Mouse (Mus musculus) liver, embryonic 13.5 days (tissue): Measurements from ENCODE around the gene Abcf3. TPM values are rescaled to one million over a fixed set of nuclear protein-coding genes. Genes with fewer than 3 reads are reported as not detected.

Source experiments
- ATAC-seq: fragments of 200-750 bp; cut with Nextera tagmentation; 2 replicates; pipeline ENCODE4 v1.8.0; 2017; ENCODE audit warnings: low read depth, mild to moderate bottlenecking, moderate number of reproducible peaks, moderate library complexity
- DNase-seq: peaks from one replicate; pipeline ENCODE4 v3.0.0; 2022
- H3K27ac ChIP-seq: fragments of 300-500 bp; sonication (generic); 2 replicates; pipeline ENCODE4 v1.5.1; 2015; ENCODE audit warnings: moderate library complexity, mild to moderate bottlenecking, inconsistent platforms
- H3K27me3 ChIP-seq: fragments of 300-500 bp; sonication (generic); 2 replicates; pipeline ENCODE4 v1.6.1; 2015; ENCODE audit warnings: mild to moderate bottlenecking, inconsistent platforms
- H3K36me3 ChIP-seq: fragments of 300-500 bp; sonication (generic); 2 replicates; pipeline ENCODE4 v1.6.1; 2015; ENCODE audit warnings: mild to moderate bottlenecking, inconsistent platforms
- H3K4me1 ChIP-seq: fragments of 300-500 bp; sonication (generic); replicated peaks from 2 replicates; pipeline ENCODE4 v1.6.1; 2015; ENCODE audit warnings: inconsistent platforms
- H3K4me2 ChIP-seq: fragments of 300-500 bp; sonication (generic); 2 replicates; pipeline ENCODE4 v1.6.1; 2015; ENCODE audit warnings: inconsistent platforms, mild to moderate bottlenecking, moderate library complexity
- H3K4me3 ChIP-seq: fragments of 300-500 bp; sonication (generic); replicated peaks from 2 replicates; pipeline ENCODE4 v1.5.1; 2015; ENCODE audit warnings: mild to moderate bottlenecking, inconsistent platforms
- H3K9ac ChIP-seq: fragments of 300-500 bp; sonication (generic); 2 replicates; pipeline ENCODE4 v1.6.1; 2015; ENCODE audit warnings: mild to moderate bottlenecking, inconsistent platforms
- H3K9me3 ChIP-seq: fragments of 300-500 bp; sonication (generic); replicated peaks from 2 replicates; pipeline ENCODE4 v1.6.1; 2016; ENCODE audit warnings: inconsistent platforms
- WGBS: fragments of 180-500 bp; shearing (Covaris S2); methylation state at CpG from one replicate; pipeline ENCODE4 v1.1.7; 2015; ENCODE audit not compliant: insufficient replicate concordance; 5-methylcytosine and 5-hydroxymethylcytosine counted together
- polyA plus RNA-seq: library from polyadenylated mRNA; unstranded; fragments of >200 nt; fragmentation: Nextera tagmentation; extraction: Ambion mirVana; gene quantifications from 2 replicates; pipeline ENCODE4 v1.2.1, GENCODE M21; 2015

Abcf3 gene
- polyA plus RNA-seq, 1 experiment from 2014 or later: 27.0 TPM

DNA sequence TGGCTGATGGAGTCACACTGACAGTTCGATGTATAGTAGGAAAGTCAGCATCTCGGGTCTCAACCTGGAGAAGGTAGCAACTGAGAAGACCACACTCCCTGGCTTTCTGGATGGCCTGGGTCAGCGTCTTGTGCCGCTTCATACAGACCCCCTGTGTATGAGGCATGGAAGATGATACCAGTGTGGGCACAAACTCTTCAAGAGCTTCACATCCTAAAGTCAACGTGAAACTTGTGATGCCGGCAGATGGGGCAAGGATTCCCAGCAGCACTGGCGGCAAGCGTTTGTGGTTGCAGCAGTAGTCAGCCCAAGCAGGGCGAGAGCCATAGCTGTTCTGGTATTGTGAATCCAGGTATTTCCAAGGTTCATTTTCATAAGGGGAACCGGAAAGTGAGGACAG lies 2.7 kb upstream of the Abcf3 start:
- peaks cover 63% of the 10 kb centered on the region for H3K36me3 ChIP-seq
- no peaks in the 10 kb centered on the region for H3K9me3 ChIP-seq
- H3K27me3 ChIP-seq: no peaks in the 10 kb centered on the region
- DNase-seq (no peak), ATAC-seq (no peak)
- no peak overlapping the region for H3K4me2 ChIP-seq
- H3K9ac ChIP-seq: no peak overlapping the region
- 88% methylated on average over 10 of the region's 10 CpGs for whole genome bisulfite sequencing
- H3K4me1 ChIP-seq: peaks cover 34% of the 10 kb centered on the region
- H3K27ac ChIP-seq: no peak overlapping the region
- H3K4me3 ChIP-seq: no peak overlapping the region

DNA sequence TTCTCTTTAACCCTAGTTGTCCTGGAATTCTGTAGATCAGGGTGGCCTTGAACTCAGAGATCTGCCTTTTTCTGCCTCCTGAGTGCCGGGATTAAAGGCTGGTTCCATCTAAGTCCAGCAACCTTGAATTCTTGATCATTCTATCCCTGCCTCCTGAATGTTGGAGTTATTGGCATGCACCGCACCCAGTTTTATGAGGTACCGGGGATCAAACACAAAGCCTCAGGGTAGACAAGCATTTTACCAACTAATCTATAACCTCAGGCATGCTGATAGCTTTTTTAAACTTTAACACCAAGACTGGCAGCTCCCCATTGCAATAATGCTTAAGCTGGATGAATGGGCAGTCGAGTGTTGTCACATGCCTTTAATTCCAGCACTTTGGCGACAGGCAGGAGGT lies 954 bp upstream of the Abcf3 start:
- Histone ChIP-seq H3K9ac (peak overlapping the region; percentile 78), H3K27me3 (no peaks in the 10 kb centered on the region), H3K4me3 (peak overlapping the region; percentile 75), H3K27ac (peak overlapping the region; percentile 82), H3K36me3 (peaks cover 63% of the 10 kb centered on the region), H3K4me1 (peaks cover 33% of the 10 kb centered on the region), H3K9me3 (no peaks in the 10 kb centered on the region), H3K4me2 (peak overlapping the region; percentile 87)
- WGBS: 51% methylated on average over 5 of the region's 5 CpGs
- ATAC-seq (no peak), DNase-seq (no peak)

DNA sequence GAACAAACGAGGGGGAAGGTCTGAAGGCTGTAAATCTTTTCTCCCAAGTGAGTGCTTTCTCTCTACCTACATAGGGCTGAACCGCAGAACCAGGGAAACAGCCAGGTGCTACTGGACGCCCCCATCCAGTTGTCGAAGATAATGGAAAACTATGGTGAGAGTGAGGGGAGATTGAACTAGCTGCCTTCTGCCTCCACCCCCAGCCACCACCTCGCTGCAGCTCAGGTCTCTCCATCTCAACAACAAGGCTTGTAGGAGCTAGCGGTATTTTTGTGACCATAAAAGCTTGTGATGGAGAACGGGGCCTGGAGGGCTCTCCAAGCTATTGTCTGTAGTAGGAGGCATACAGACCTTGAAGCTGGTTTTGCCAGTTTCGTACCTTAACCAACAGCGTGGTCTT lies 784 bp downstream of the Abcf3 start:
- peak overlapping the region; percentile 77 for H3K9ac ChIP-seq
- DNase-seq (no peak), ATAC-seq (no peak)
- peaks cover 63% of the 10 kb centered on the region for H3K36me3 ChIP-seq
- H3K27ac ChIP-seq: peak overlapping the region; percentile 75
- peak overlapping the region; percentile 75 for H3K4me3 ChIP-seq
- H3K9me3 ChIP-seq: no peaks in the 10 kb centered on the region
- peaks cover 33% of the 10 kb centered on the region for H3K4me1 ChIP-seq
- WGBS: 42% methylated on average over 9 of the region's 9 CpGs
- H3K27me3 ChIP-seq: no peaks in the 10 kb centered on the region
- peak overlapping the region; percentile 87 for H3K4me2 ChIP-seq

DNA sequence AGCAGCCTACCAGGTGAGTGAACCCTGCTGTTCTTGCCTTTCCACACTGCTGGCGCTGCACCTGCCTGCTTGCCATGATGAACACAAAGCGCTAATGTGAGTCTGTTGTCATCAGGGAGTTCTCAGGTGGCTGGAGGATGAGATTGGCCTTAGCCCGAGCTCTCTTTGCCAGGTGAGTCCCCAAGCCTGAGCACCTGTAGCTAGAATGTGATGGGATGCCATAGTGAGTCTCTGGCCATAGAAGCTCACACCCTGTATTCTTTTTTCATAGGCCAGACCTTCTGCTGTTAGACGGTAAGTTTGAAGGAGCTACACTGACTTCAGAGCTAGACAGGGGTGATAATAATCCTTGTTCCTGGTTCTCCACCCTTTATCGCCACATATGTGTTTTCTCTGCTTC lies 3.3 kb downstream of the Abcf3 start:
- Histone ChIP-seq H3K27me3 (no peaks in the 10 kb centered on the region), H3K4me3 (no peak overlapping the region), H3K36me3 (peaks cover 62% of the 10 kb centered on the region), H3K9me3 (no peaks in the 10 kb centered on the region), H3K4me2 (no peak overlapping the region), H3K9ac (no peak overlapping the region), H3K27ac (no peak overlapping the region), H3K4me1 (peaks cover 30% of the 10 kb centered on the region)
- ATAC-seq (no peak), DNase-seq (no peak)
- 89% methylated on average over 5 of the region's 5 CpGs for WGBS

DNA sequence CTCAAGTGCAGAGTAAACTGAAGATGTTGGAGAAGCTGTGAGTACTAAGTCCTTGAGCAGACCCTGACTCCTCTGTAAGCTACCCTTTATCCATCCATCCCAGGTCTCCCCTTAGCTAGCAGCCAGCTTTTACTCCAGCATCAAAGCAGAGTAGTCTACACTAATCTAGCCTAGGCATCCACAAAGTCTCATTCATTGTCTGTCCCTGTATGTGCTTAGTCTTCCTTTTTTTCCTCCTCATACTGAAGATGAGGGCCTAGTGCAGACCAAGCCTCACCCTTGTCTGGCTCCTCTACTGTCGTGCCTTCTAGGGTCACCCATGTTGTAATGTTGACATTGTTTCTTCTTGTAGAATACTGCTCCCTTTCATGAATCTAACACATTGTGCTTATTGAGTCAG lies 4.2 kb downstream of the Abcf3 start:
- Histone ChIP-seq H3K4me1 (peaks cover 22% of the 10 kb centered on the region), H3K27me3 (no peaks in the 10 kb centered on the region), H3K4me2 (no peak overlapping the region), H3K36me3 (peaks cover 66% of the 10 kb centered on the region), H3K4me3 (no peak overlapping the region), H3K9ac (no peak overlapping the region), H3K27ac (no peak overlapping the region), H3K9me3 (no peaks in the 10 kb centered on the region)
- no peak for ATAC-seq
- 74% methylated on average over 1 of the region's 1 CpGs for WGBS
- no peak for DNase-seq

DNA sequence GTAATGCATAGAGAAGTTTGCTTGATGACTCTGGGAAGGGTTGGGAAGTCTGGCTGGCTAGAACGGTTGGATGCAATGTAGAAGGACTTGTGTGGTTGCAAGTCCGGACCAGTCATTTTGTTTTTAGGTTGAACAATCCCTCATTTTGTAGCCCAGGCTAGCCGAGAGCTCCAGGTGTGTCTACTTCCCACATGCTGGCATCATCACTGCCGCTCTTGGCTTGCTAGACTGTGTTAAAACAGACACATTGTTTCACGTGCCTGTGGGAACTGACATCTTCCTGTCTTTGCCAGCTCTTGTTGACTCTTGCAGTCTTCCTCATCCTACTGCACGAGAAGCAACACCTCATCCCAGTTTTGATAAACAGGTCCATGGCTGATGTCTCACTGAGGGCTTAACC lies 6.6 kb downstream of the Abcf3 start:
- no peak overlapping the region for H3K4me3 ChIP-seq
- H3K4me2 ChIP-seq: no peak overlapping the region
- WGBS: 80% methylated on average over 6 of the region's 6 CpGs
- H3K4me1 ChIP-seq: peaks cover 5% of the 10 kb centered on the region
- peaks cover 88% of the 10 kb centered on the region for H3K36me3 ChIP-seq
- no peaks in the 10 kb centered on the region for H3K9me3 ChIP-seq
- no peaks in the 10 kb centered on the region for H3K27me3 ChIP-seq
- no peak overlapping the region for H3K27ac ChIP-seq
- ATAC-seq (no peak), DNase-seq (no peak)
- H3K9ac ChIP-seq: no peak overlapping the region

DNA sequence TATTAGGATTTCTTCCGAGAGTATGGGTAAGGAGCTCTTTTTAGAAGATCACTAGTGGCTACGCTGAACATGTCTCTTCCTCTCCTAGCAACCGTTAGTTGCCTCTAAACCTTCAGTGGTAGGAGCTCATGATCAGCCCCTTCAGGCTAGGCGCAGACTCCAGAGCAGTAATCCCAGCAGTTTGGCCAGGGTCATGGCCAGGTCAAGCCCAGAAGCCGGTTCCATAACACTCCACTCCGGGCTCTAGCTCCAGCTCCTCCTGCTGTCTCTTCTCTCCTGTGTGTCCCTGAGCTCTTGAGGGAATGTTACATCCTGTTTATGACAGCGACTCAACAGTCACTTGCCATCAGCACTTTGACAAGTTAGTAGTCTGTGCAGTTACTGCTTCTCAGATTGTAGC lies 9.0 kb downstream of the Abcf3 start:
- 76% methylated on average over 7 of the region's 7 CpGs for WGBS
- Histone ChIP-seq H3K27me3 (no peaks in the 10 kb centered on the region), H3K4me1 (no peaks in the 10 kb centered on the region), H3K27ac (no peak overlapping the region), H3K9ac (no peak overlapping the region), H3K36me3 (peaks cover 90% of the 10 kb centered on the region), H3K4me2 (no peak overlapping the region), H3K9me3 (no peaks in the 10 kb centered on the region), H3K4me3 (no peak overlapping the region)
- ATAC-seq (no peak), DNase-seq (no peak)

DNA sequence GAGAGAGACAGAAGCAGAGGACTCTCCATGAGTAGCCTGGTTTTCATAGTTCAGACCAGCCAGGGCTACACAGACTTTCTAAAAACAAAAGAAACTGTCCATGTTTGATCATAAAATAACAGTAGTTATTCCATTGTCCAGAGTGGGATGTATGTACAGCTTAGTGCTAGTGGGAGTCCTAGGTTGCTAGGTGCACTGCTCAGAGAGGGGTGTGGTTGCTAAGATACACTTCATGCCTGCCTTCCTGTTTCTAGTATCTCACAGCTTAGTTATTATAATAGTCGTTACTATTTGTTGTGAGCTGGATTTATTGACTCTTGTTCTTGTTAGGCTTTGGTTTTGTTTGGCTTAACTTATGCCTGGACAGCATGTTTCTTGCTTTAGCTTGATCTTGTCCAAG lies 16.7 kb downstream of the Abcf3 start:
- Histone ChIP-seq H3K27ac (no peak overlapping the region), H3K4me1 (no peaks in the 10 kb centered on the region), H3K4me3 (no peak overlapping the region), H3K9ac (no peak overlapping the region), H3K27me3 (no peaks in the 10 kb centered on the region; the same call in 1 of the 2 replicates), H3K36me3 (peaks cover 30% of the 10 kb centered on the region), H3K9me3 (no peaks in the 10 kb centered on the region), H3K4me2 (no peak overlapping the region)
- ATAC-seq (no peak), DNase-seq (no peak)
- 52% methylated on average over 1 of the region's 1 CpGs for WGBS

DNA sequence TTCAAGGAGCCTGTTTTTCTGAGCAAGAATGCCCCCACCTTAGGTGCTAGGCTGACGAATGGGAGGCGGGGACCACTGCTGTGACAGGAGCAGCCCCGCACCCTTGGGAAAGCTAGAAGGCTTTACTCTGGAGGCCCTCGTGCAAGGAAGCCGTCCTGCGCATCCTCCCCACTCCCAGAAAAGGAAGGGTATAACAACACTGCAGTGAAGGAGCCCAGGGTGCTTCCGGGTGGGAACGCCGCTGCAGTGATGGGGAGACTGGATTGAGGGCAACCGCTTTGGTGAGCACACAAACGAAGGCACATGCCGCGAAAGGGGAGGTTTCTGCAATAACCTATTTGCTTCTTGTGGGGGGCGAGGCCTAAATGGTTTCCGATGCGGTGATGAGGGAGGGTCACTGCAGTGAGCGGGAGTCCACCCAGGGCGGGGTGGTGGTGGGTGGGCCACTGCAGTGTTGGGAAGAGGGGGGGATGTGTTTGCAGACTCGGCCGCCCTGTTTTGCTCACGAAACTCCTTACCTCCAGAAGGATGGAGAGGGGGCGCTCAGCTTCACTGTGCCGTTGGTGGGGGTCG lies 41.1 kb downstream of the Abcf3 start, which contains the start of gene Vwa5b2:
Gene Vwa5b2, plus strand, starts transcription at position 106 of the 573 bp plus-strand sequence.
- H3K4me2 ChIP-seq: peak within 1 kb of the TSS; percentile 71
- H3K4me3 ChIP-seq: peak within 1 kb of the TSS; percentile 50
- no peaks in the 10 kb centered on the region for H3K9me3 ChIP-seq
- no peak within 1 kb of the TSS for H3K27ac ChIP-seq
- peaks cover 33% of the 10 kb centered on the region for H3K4me1 ChIP-seq
- DNase-seq (no peak), ATAC-seq (0 out of 2 replicates have a peak, but pooled peaks have one; percentile 10)
- no peaks in the 10 kb centered on the region for H3K36me3 ChIP-seq
- 5% methylated on average over 24 of the region's 24 CpGs for WGBS
- H3K27me3 ChIP-seq: peaks cover 86% of the 10 kb centered on the region
- peak within 1 kb of the TSS; percentile 28; the same call in 1 of the 2 replicates for H3K9ac ChIP-seq

DNA sequence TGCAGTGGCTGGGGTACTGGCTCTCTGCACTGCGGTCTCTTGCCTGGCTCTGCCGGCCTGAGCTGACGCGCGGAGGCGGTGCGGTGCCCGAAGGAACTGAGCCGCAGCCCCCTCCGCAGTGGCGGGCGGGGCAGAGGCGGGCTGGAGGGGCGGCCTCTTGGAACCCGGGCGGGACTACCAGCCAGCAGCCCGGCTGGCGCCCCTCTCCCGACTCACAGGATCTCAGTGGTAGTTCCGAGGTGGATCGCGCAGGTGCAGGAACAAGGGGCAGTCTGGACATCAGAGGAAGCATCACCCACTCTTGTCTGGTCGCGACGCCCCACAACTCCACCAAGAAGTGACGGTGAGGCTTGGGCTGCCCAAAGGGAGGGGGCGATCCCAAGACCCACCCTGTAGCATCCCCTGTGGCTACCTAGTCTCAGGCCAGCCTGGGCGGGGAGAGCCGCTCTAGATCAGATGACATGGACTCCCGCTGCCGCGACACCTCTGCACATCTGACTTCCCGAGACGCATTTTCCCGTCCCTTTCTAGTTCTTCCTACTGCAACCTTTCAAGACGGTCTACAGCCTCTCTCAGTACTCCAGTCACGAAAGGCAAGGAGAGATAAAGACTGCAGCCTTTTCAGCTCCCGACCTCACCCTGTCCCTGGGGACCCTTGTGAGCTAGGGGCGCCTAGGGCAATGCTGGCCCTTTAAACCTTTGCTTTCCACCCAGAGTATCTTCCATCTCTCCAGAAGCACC lies 41.7 kb downstream of the Abcf3 start:
- under 1% methylated on average over 39 of the region's 39 CpGs for WGBS
- peaks cover 88% of the 10 kb centered on the region for H3K27me3 ChIP-seq

DNA sequence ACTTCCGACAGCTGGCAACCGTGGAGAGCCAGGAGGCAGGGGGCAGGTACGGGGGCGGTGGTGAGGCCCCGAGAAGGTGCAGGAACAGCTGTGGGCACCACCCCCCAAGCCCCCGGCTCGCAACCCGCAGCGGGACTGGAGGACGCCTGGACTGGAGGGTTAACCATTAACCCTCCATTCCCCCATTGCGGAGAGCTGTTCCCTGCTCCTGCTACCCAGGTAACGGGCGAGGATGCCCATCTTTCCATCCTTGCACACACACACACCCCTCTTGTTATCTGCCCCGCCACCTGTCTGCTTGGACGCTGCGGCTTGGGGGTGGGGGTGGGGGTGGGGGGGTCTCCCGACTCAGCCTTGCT lies 42.3 kb downstream of the Abcf3 start:
- Histone ChIP-seq H3K9me3 (no peaks in the 10 kb centered on the region), H3K36me3 (no peaks in the 10 kb centered on the region), H3K4me1 (peaks cover 45% of the 10 kb centered on the region), H3K4me2 (peak overlapping the region; percentile 71), H3K4me3 (peak overlapping the region; percentile 50), H3K27me3 (peaks cover 84% of the 10 kb centered on the region), H3K9ac (no peak overlapping the region), H3K27ac (no peak overlapping the region)
- no peak for ATAC-seq
- under 1% methylated on average over 15 of the region's 17 CpGs for WGBS
- DNase-seq: no peak

More for the DNA sequence above, 41.7 kb downstream of the Abcf3 start:
- Histone ChIP-seq H3K27ac (no peak overlapping the region), H3K4me3 (peak overlapping the region; percentile 50), H3K36me3 (no peaks in the 10 kb centered on the region), H3K9me3 (no peaks in the 10 kb centered on the region), H3K4me1 (peaks cover 40% of the 10 kb centered on the region), H3K4me2 (peak overlapping the region; percentile 71), H3K9ac (peak overlapping the region; percentile 28; the same call in 1 of the 2 replicates)
- DNase-seq (no peak), ATAC-seq (peak; percentile 29; the same call in 1 of the 2 replicates)
